ENCODE assay signal across 9 mouse cellular contexts in the genomic region with DNA sequence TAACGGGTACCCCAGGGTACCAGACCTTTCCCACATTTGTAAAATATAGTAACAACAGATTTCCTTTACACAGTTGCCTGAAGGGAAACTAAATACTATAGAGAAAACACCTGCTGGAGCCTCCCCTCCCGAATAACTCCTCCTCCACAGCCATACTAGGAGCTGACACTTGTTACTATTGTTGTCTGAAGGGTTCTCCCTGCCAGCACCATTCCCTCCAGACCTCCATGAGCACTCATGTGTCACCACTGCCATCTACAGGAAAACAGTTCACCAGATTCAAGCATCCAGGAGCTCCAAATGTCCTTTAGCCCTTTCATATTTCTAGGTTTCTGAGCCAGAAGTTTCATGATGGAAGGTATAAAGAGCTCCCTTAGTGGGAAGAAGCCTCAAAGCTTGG. TPM values are rescaled to one million over a fixed set of nuclear protein-coding genes. Genes with fewer than 3 reads are reported as not detected.
DNase-seq lines count a peak whose midpoint lies in the region; ATAC-seq and TF ChIP-seq lines count a peak whose summit lies in the region.
"Had no signal": no experiment of that assay in that cellular context is flagged by ENCODE, and none has a peak within 500 bp of the region (broad histone marks: within the 10 kb centered on the region; RNA-seq: fewer than 3 reads in every experiment).

No protein-coding gene starts in this region.

- peak overlapping the region; percentile 80 for H3K27ac ChIP-seq in forebrain, embryonic 12.5 days

- TF ChIP-seq CTCF in brain, embryonic 14.5 days (IDR thresholded peaks at IDR 0.05; ENCODE audit: borderline replicate concordance, extremely low read depth, insufficient read depth, insufficient read length): peak; percentile 76; the same call in 1 of the 2 replicates

- ATAC-seq in forebrain, embryonic 12.5 days (ENCODE audit: low FRiP score): peak; percentile 65; the same call in 1 of the 2 replicates
- peak; percentile 69 for ATAC-seq in megakaryocyte progenitor cell, adult 5-6 weeks (replicated peaks; ENCODE audit: poor library complexity)

- WGBS in forebrain, embryonic 12.5 days: 18% methylated on average over 2 of the region's 2 CpGs

- no peaks in the 10 kb centered on the region for H3K9me3 ChIP-seq in forebrain, embryonic 12.5 days
- H3K9me3 ChIP-seq: midbrain, embryonic 12.5 days had no signal

- H3K27me3 ChIP-seq in forebrain, embryonic 12.5 days: no peaks in the 10 kb centered on the region
- H3K27me3 ChIP-seq: midbrain, embryonic 12.5 days had no signal

- no peak overlapping the region for H3K4me3 ChIP-seq in forebrain, embryonic 12.5 days (replicated peaks)
- H3K4me3 ChIP-seq: midbrain, embryonic 12.5 days had no signal

- no peak for TF ChIP-seq POLR2A in brain, embryonic 14.5 days (IDR thresholded peaks at IDR 0.05; ENCODE audit: borderline replicate concordance, extremely low read depth, insufficient read depth, insufficient read length, poor library complexity, severe bottlenecking)

- DNase-seq in adrenal gland, adult 2 months: peak; percentile 74
- no peak for DNase-seq in adrenal gland, adult 18-20 months (ENCODE audit: low spot score in 2 of 2)
- peak; percentile 95 for DNase-seq in brain, embryonic 14.5 days (ENCODE audit: low read depth)
- peak; percentile 77 for DNase-seq in heart, postnatal 4 days
- DNase-seq in layer of hippocampus, postnatal 10 days (ENCODE audit: low spot score in 2 of 2): peak; percentile 62 to 72
- peak; percentile 78 for DNase-seq in thymus, postnatal 14 days

- H3K9ac ChIP-seq in forebrain, embryonic 12.5 days: no peak overlapping the region
- H3K9ac ChIP-seq: midbrain, embryonic 12.5 days had no signal

- H3K36me3 ChIP-seq in forebrain, embryonic 12.5 days (replicated peaks): no peaks in the 10 kb centered on the region
- H3K36me3 ChIP-seq: midbrain, embryonic 12.5 days had no signal

- H3K4me2 ChIP-seq in forebrain, embryonic 12.5 days: no peak overlapping the region
- H3K4me2 ChIP-seq: midbrain, embryonic 12.5 days had no signal

- H3K4me1 ChIP-seq in forebrain, embryonic 12.5 days: peaks cover 52% of the 10 kb centered on the region

RNA-seq across cellular contexts. Expression of a gene that starts 60.0 kb away (rescaled TPM):
- 10 to 100 TPM; 71.9 to 78.5 TPM for total RNA-seq in adrenal gland, adult 2 months (2021)
- polyA plus RNA-seq in adrenal gland, adult 2 months (2012; rRNA removed): 159 and 181 TPM in 2 replicates
- total RNA-seq in adrenal gland, adult 18-20 months (2021): 10 to 100 TPM; 63.0 to 80.7 TPM
- polyA plus RNA-seq in brain, embryonic 14.5 days (2012; rRNA removed): 69.3 and 82.1 TPM in 2 replicates
- 31.3 and 32.6 TPM in 2 replicates for polyA plus RNA-seq in forebrain, embryonic 12.5 days (2016; fragmentation: Nextera tagmentation; extraction: Ambion mirVana)
- 10 to 100 TPM; 83.2 to 85.0 TPM for total RNA-seq in heart, postnatal 4 days (2021)
- total RNA-seq in layer of hippocampus, postnatal 10 days (2021): 100 to 1,000 TPM; 112 to 114 TPM
- total RNA-seq in megakaryocyte progenitor cell, adult 5-6 weeks (2015): 6.8 and 9.0 TPM in 2 replicates
- 4.5 and 4.8 TPM in 2 replicates for total RNA-seq in megakaryocyte progenitor cell, adult 5-6 weeks (2017)

Comparison
In these comparisons a context has a peak if more than half of its experiments do, and no peak if none do; other contexts are left out.
1. DNase-seq: peak in adrenal gland, adult 2 months (single experiment), brain, embryonic 14.5 days (single experiment), heart, postnatal 4 days (single experiment), layer of hippocampus, postnatal 10 days (2 of 2) and thymus, postnatal 14 days (single experiment); none in adrenal gland, adult 18-20 months (0 of 2).
2. RNA of a gene that starts 60.0 kb away (total RNA-seq): 112 to 114 TPM in layer of hippocampus, postnatal 10 days, 83.2 to 85.0 TPM in heart, postnatal 4 days, 63.0 to 80.7 TPM in adrenal gland, adult 18-20 months and 71.9 to 78.5 TPM in adrenal gland, adult 2 months; 4.5 to 9.0 TPM in megakaryocyte progenitor cell, adult 5-6 weeks; every median in the first group is over 4 times any median in the second.